Mouse (Mus musculus) right cerebral cortex, adult 2 months (tissue): Measurements from ENCODE around the gene Foxn3.

Source experiments
- DNase-seq, 2 experiments: peaks; one replicate each; pipeline ENCODE4 v3.0.0; 2021 to 2022; ENCODE audit warnings: low spot score in 2 of 2

Gene Foxn3

DNA sequence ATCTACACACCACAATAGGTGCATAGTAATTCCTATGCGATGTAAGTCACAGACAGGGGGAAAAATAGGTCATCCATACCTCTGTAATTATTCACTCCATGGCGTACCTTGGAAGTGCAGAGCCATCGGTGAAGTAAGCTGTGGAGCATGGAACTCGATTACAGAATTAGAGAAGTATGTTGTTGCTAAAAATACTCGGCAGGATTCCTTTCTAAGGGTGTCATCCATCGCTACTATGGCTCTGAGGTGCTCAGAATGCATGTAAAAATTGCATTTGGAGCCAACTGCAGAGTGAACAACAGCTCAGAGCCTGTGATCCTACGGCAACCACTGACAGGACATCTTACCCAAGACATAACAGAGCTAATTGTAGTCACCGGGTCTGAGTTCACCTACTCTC, 206.7 kb downstream of the Foxn3 start:
- DNase-seq, result no peak

DNA sequence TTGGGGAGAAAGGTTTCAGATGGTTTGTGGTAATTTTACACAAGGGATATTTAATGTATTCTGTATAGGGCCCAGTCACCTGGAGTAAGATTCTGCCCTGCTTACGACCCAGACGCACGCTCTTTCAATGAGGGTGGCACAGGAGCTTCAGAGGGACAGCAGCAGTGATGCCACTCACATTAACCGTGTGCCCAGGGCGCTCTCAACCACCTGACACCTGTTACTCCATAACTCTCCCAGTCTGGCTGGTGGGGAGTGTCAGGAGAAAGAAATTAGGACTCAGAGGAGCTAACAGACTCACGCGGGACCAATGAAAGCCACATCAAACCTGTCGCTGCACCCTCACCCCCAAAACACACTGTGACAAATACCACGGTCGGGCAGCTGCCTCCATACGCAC, 209.7 kb downstream of the Foxn3 start:
- no peak for DNase-seq

DNA sequence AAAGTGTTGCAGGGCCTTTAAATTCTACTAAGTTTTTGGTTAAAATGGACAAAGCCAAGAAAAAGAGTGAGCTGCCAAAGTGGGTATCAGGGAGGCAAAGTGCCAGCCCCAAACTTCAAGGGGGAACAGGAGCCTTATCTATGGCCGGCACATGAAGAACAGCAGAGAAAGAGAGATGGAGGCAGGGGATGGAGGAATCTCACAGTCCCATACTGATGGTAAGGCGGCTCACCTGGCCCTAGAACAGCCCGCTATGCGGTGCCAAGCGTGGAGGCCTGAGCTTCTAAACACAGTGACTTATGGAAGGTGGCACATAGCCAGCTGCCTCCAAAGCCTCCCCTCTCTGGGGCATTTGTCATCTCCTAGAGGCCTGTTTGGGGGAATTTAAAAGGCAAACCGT, 210.8 kb downstream of the Foxn3 start:
- DNase-seq, result no peak

DNA sequence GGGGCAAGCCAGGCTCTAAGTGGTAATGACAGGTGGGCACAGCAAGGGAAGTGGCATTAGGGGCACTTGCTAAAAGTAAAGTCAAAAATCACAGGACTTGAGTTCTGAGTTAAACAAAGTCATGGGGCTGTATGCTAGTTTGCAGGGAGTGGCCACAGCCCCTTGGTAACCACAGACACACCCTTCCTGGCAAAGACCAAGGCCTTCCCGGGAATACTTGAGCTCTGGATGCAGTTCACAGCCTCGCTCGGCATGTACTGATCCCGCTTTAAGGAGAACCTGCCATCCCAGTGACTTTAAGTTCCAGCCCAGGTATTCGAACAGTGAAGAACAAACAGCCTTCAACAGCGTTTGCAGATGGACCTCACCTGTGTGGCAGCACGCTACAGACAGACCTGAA, 211.2 kb downstream of the Foxn3 start:
- DNase-seq, result no peak

DNA sequence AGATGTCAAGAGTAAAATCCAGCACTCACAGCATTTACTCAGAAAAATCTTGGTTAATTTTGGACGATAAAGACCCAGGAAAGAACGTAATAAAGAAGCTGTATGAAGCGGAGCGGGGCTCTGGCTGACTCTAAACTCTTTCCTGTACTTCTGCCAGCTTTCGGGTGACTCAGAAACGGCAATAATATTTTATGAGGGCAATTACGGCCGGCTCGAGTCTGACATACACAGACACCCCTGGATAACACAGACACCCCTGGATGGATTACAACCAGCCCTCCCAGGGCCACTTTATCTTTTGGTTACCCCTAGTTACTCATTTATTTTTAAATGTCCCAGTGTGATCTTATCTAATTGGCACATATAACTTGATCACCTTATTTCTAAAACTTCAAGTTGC, 211.7 kb downstream of the Foxn3 start:
- DNase-seq, result no peak

DNA sequence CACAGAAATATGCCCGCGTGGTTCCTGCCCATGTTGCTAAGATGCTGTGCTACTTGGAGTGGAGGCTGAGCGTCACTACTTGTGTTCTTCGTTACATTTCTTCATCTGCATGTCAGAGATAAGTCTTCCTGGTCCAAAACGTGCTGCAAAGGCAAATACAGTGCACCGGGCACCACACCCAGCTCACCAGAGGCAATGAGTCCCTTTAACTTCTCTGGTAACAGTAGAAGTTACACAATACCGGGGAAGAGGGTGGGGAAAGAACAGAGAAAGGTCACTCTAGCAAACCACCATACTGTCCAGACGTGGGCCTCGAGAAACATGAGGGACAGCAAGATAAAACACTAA, 213.8 kb downstream of the Foxn3 start:
- no peak for DNase-seq

DNA sequence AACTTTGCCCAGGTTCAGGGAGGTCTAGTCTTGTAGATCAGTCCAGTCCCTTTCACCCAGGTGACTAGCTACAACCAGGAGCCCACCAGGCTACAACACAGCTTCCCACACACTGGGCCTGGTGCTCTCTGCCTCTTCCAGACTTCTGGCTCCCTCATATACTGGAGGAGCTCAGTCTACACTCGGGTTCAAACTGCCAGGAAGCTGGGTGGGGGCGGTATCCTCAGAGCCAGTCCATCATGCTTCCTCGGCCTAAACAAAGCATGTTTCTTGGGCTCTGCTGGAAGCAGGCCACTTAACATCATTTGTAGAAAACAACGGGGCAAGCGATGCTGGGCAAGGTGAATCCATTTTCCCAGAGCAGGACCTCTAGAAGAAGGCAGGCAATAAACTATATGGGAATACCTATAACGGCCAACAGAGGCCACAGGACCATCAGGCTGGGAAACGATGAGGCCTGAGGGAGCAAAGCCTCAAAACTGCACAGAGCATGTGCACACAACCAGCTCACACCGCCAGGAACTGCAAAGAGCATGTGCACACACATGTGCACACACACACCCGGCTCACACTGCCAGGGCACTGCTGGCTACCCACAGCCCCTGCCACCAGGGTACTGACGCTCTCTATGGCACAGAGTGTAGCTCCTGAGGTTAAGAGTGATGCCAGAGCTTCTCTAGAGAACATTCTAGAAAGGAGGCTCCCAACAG, 214.3 kb downstream of the Foxn3 start:
- no peak for DNase-seq

DNA sequence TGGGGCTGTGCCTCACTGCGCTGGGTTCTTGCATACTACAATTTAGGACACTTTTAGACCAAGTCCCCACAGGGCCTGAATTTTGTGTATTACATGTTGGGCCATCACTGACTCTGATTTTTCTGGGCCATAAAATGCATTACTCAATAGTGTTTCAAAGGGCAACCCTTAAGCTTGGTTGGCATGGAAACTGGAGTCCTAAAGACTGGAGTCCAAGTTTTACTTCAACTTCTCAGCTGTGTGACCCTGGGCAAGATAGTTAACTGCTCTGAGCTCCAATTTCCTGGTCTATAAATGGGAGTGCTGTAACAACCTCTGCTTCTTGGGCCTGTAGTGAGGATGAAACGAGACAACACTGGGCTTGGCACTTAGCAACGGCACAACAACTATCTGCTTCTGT, 215.9 kb downstream of the Foxn3 start:
- no peak for DNase-seq

DNA sequence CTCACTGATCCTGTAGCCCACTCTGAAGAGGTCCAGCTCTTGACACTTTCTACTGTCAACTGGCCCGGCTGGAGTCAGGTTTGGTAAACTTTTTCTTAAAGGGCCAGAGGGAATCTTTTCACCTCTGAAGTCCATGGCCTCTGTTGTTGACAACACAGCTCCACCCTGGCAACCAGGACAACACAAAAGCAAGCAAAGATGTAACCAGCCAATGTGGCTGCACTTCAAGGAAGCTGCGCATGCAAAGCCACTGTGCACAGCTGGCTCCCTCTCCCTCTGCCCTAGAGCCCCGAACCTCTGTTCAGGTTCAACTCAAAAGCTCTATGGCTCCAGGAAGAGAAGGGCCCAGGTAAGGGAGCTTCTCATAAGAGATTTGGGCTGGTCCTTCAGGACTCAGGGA, 216.4 kb downstream of the Foxn3 start:
- DNase-seq, result no peak

DNA sequence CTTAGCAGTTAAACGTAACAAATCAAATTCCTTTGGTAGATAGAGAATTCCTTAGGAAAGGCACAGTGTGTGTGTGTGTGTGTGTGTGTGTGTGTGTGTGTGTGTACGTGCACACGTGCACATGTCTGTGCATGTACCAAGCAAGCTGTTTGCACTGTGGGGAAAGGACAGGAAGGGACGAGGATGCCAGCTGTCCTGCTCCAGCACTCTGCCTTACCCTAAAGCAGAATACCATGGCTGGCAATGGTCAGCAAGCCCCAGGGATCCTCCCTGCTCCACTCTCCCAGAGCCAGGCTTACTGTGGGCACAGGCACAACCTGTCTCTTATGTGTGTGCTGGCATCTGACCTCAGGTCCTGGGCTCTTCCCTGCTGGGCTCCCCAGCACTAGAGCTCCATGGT, 218.1 kb downstream of the Foxn3 start:
- DNase-seq, result no peak

DNA sequence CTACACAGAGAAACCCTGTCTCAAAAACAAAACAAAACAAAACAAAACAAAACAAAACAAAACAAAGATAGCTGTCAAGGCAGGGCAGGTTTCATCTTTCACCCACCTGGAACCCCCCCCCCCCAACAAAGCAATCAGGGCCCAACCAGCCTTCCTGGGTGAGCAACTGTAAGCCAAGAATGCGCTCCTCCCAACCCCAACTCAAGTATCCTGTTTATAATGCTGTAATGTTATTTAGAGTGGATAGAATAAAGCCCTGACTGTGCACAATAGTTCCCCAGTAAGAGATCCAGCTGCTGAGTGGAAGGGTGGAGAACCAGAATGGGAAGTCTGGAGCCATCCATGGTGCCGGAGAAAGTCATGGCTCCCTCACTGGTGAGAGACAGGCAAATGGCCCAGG, 220.0 kb downstream of the Foxn3 start:
- DNase-seq, result no peak

DNA sequence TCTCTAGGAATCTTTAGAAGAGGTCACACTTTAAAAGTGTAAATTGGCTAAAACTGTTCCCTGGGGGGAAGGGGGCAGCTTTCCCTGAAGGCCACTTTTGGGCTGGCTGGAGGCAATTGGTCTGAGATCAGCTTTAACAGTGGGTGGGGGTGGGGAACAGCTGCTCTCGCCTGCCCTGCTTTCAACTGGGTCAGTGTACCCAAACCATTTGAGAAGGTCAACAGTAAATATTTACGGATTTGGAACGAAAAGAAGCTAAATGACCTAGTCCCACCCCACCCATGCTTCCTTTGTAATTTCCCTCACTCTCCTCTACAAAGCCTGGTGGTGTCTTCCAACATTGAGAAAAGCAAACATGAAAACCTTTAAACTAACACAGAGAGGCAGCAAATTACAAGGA, 221.2 kb downstream of the Foxn3 start:
- DNase-seq, result no peak

DNA sequence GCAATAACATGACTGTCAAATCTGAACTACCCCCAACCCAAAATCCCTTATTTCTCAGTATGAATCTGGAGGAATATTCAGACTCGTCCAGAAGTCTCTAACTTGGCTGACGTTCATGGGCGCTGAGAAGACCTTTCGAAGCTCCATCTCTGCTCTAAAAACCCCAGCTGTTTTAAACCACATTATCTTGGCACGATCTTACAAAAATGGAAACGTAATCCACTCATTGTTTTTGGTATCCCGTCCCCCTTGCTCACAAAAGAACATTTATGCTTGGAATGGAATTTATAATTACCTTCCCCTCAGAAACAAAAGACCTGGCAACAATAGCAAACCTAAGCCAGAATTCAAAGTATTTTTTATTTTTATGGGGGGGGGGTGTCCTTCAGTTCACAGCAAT, 221.6 kb downstream of the Foxn3 start:
- no peak for DNase-seq

DNA sequence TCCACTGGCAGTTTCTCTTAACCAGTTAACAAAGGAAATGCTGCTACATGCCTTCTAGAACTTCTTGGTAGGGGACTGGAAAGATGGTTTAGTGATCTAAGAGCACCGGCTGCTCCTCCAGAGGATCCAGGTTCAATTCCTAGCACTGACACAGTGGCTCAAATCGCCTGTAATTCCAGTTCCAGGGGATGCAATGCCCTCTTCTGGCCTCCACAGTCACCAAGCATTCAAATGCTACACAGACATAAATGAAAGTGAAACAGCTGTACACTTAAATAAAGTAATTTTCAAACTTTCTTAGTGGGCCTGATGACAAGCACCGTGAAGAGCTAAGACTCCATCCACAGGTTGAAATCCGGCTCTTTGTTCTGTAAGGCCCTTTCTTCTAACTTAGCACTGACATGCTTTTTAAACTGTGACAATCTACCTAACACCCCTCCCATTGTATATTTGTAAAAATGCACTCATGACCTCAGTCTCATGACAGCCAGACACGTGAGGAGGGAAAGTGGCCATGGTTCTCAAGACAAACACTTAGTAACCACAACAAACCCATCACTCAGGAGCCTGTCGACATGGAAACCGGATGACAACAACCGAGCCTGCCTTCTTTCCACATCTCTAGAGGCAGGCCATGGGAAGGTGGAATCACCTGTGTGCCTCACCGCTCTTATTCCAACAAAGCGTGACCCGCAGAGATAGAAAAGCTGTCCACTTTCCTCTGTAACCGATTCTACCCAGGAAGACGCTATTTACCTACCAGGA, 222.8 kb downstream of the Foxn3 start:
- DNase-seq, result no peak

DNA sequence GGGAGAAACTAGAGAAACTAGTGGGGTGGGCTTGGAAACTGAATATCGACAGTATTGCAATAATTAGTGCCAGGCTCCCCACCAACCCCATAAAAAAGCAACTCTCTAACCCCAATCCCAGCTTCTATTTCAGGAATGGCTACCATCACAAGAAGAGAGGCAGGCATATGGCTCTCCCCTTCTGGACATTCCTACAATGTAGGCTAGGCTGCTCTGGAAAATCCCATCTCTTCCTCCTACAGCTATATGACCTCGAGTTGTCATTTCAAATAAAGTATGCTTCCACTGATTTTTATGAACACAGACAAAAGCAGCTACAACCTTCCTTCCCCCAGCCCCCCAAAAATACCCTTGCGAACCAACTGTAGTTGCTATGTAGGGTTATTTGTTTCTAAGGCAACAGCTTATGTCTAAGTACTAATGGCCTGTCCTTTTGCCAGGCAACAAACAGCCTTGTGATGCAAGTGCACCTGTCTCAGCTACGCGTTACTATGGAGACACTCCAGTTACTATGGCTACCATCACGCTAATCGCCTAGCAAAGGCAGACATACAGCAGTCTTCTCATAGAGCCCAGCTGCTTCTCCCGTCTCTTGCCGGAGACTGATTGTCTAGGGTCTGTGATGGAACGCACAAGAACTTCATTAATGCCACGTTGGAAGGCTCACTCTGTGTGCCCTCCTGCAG, 223.6 kb downstream of the Foxn3 start:
- peak; percentile 78 to 83 for DNase-seq

DNA sequence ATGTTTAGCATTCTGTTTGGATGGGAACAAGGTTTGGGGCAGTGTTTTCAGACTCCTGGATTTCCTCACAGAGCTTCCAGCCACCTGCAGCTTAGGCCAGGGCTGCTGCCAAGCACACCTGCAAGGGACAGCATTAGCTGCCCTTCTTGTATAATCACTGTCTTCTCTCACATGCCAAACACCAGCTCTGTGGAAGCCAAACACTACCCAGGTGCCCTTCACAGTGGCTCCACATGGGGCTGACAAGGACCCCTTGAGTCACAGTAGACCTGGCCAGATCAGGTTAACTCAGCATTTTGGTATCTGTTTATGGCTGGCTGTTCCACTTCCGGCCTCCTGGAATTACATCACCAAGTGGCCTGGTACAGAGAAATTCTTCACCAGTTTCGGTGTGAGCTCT, 224.6 kb downstream of the Foxn3 start:
- no peak for DNase-seq

DNA sequence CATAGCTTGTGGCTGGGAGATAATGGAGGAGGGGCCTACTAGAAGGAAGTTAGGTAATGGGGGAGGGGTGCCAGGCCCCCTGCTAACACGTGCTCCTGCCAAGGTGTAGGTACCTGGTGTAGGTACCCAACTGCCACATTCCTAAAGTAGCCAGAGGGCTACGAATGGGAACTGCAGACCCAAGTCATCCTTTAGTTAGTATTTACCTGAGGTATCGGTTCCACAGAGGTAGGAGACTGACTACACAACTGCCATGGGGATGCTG, 226.3 kb downstream of the Foxn3 start:
- DNase-seq, result no peak

DNA sequence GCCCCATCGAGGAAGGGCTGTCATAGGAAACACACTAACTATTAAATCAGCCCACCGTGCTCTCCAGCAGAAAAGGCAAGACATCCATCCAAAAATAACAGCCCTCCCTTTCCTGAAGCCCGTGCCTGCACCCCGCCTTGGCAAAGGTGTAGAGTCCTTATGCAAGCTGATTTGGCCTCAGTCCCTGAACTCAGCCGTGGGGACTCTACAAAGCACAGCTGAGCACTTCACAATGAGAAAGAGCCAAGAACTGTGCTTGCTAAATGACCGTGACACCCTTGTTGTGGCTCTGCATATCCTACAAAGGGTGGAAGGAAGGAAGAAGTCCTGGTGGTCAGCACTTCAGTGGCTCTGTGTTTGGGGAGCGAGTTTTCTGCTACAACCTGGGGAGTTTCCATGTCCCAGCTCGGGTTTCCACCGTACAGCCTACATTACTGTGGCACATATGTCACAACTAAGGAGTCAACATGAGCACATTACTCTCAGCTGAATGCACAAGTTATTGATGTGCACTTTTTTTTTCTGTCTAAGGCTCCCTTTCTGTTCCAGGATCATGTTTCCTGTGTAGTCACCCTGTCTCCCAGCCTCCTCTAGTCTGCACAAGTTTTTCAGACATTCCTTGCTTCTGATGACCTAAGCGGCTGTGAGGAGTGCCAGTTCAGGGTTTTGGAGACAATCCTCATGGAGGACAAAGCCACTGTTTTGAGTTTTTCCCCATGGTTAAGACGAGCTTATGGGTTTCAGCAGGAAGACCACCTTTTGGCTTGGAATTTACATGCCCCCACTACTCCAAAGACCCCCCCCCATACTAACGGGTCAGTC, 226.8 kb downstream of the Foxn3 start:
- DNase-seq, result peak; percentile 20 to 28

DNA sequence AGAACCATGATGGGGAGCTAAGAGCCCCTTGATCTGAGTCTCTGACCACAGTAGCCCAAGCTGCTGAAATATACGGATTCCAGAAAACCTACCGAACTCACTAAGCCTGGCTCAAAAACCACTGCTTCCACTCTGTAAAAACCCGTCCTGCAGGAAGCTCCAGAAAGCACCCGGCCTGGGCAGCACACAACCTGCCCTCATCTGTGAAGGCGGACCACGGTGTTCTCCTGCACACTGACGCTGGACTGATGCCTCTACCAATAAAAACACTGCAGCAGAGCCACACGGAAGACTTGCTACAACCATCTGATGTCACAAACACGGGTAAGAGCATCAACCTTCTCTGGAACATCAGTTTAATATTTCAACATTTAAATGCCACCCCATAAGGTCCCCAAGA, 227.8 kb downstream of the Foxn3 start:
- DNase-seq, result no peak

DNA sequence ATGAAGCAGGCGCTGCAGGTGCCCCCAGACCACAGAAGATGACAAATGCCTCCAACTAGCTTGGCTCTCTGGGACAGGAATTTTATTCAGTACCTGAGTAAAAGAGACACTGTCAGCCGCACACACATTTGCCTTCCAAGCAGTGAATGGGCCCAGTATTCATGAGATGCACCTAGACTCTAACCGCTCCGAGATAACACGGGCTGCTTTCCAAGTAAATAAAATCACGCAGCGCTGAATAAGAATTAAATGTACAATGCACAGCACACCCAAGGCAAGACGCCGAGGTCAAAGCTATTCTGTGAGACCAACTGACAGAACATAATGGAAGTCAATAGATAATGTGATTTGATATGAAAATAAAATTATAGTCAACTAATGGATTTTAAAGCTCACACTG, 229.4 kb downstream of the Foxn3 start:
- DNase-seq, result no peak

DNA sequence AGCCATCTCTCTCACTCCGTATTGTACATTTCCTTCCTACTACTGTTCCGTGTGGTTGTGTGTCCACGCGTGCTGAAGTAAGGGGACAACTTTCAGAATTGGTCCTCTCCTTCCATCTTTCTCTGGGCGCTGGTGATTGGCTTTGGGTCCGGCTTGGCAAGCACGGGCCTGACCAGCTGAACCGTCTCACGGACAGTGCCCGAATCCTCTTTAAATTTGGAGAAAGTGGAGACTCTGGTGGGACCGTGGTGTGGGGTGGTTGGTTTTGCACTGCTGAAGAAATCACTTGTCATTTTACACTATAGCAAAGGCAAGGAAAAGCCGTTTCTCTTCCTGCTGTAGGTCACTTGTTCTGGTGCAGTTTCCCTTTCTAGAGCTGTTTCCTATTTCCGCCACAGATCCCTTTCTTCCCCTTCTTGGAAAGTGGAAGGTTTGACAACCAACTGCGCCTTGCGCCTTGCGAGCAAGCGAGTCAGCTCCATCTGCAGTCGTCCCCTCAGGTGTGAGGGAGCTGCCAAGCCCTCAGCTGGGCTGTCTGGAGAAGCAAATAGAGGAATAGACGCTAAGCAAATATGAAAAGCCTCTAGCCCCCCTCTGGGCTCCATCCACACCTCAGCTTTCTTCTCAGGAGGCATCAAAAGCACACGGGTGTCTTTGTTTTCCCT, 229.9 kb downstream of the Foxn3 start:
- DNase-seq, result no peak
